Mouse (Mus musculus) ES-E14 (cell line): ENCODE results near the gene Aadac. TPM values are rescaled to one million over a fixed set of nuclear protein-coding genes. Genes with fewer than 3 reads are reported as not detected.

Experiments
- DNase-seq: peaks from one replicate; pipeline ENCODE4 v3.0.0-alpha.2; 2013; ENCODE audit warnings: low read depth, low spot score
- H3K27ac ChIP-seq: 2 replicates; pipeline ENCODE4 v1.5.1; 2012; ENCODE audit warnings: low read depth, mild to moderate bottlenecking, low read length, moderate library complexity, mixed read lengths; ENCODE audit not compliant: poor library complexity, insufficient read depth, severe bottlenecking
- H3K36me3 ChIP-seq: 2 replicates; pipeline ENCODE4 v1.6.1; 2012; ENCODE audit warnings: mild to moderate bottlenecking, low read length, moderate library complexity, mixed read lengths; ENCODE audit not compliant: control insufficient read depth, poor library complexity, insufficient read depth, severe bottlenecking
- H3K4me1 ChIP-seq, 2 experiments: fragments of 150-350 bp in 1 of 2; sonication (generic) in 1 of 2; 2 replicates each; pipeline ENCODE4 v1.6.1; 2012; ENCODE audit warnings: low read length in 2 of 2, mild to moderate bottlenecking in 1 of 2, mixed read lengths in 1 of 2; ENCODE audit not compliant: control insufficient read depth in 2 of 2, insufficient read depth in 2 of 2, poor library complexity in 1 of 2
- H3K4me3 ChIP-seq, 2 experiments: fragments of 150-350 bp in 1 of 2; sonication (generic) in 1 of 2; 2 replicates each; pipeline ENCODE4 v1.5.1; 2012; ENCODE audit warnings: low read length in 2 of 2, low read depth in 1 of 2, mild to moderate bottlenecking in 1 of 2, mixed read lengths in 1 of 2; ENCODE audit not compliant: insufficient read depth in 1 of 2, poor library complexity in 1 of 2, severe bottlenecking in 1 of 2
- H3K9ac ChIP-seq: 2 replicates; pipeline ENCODE4 v1.6.1; 2012; ENCODE audit warnings: low read depth, mild to moderate bottlenecking, low read length, mixed read lengths; ENCODE audit not compliant: poor library complexity, insufficient read depth, severe bottlenecking
- H3K9me3 ChIP-seq: fragments of 150-350 bp; sonication (generic); 2 replicates; pipeline ENCODE4 v1.6.1; 2012; ENCODE audit warnings: low read depth, mild to moderate bottlenecking, low read length; ENCODE audit not compliant: control insufficient read depth, insufficient read depth
- CHD2 ChIP-seq: IDR thresholded peaks from 2 replicates; pipeline ENCODE4 v1.6.1; 2014; ENCODE audit warnings: mild to moderate bottlenecking, low read depth, low read length, inconsistent platforms
- HCFC1 ChIP-seq: IDR thresholded peaks from 2 replicates; pipeline ENCODE4 v1.6.1; 2012; ENCODE audit warnings: low read length, inconsistent platforms, borderline replicate concordance; ENCODE audit not compliant: insufficient read depth
- MAFK ChIP-seq: IDR thresholded peaks from 2 replicates; pipeline ENCODE4 v1.6.1; 2014; ENCODE audit warnings: mild to moderate bottlenecking, low read depth, low read length, inconsistent platforms; ENCODE audit not compliant: insufficient read depth
- ZC3H11A ChIP-seq: IDR thresholded peaks from 2 replicates; pipeline ENCODE4 v1.6.1; 2012; ENCODE audit warnings: low read depth, mild to moderate bottlenecking, inconsistent platforms, low read length, borderline replicate concordance
- ZNF384 ChIP-seq: IDR thresholded peaks from 2 replicates; pipeline ENCODE4 v1.6.1; 2012; ENCODE audit warnings: low read depth, low read length, inconsistent platforms
- in situ Hi-C, 2 experiments: fragments of 600-800 bp; cut with MboI; formaldehyde crosslinking; loops; one replicate each; pipeline ENCODE4 v1.15.1; 2025; ENCODE audit warnings: low sequenced_read_pairs in 2 of 2, inconsistent platforms in 1 of 2; ENCODE audit not compliant: unreplicated experiment in 2 of 2
- total RNA-seq: library from RNA; depleted of rRNA; stranded (reverse); fragments of 300-350 nt; gene quantifications from 2 replicates; pipeline ENCODE4 v1.2.3, GENCODE M21; 2012; rRNA removed

Aadac gene
- total RNA-seq, 1 experiment, result not detected

GRCm38 (mm10) chr3:60078883-60079415 lies 53.4 kb downstream of the Aadac start:
- H3K9me3 ChIP-seq, result no peaks in the 10 kb centered on the region
- TF ChIP-seq HCFC1 (no peak), ZC3H11A (no peak), ZNF384 (no peak), MAFK (no peak), CHD2 (no peak)
- no peaks in the 10 kb centered on the region for H3K4me1 ChIP-seq
- H3K36me3 ChIP-seq, result no peaks in the 10 kb centered on the region
- no peak overlapping the region for H3K4me3 ChIP-seq
- no peak overlapping the region for H3K27ac ChIP-seq
- in situ Hi-C loops, result no loop called here
- no peak overlapping the region for H3K9ac ChIP-seq
- DNase-seq, result no peak

- Histone ChIP-seq H3K4me1 (no peaks in the 10 kb centered on the region), H3K9me3 (no peaks in the 10 kb centered on the region), H3K36me3 (no peaks in the 10 kb centered on the region), H3K27ac (no peak overlapping the region), H3K4me3 (no peak overlapping the region), H3K9ac (no peak overlapping the region)
- in situ Hi-C loops, result no loop called here
- DNase-seq, result no peak
- TF ChIP-seq ZC3H11A, result no peak
- TF ChIP-seq ZNF384, result no peak
- no peak for TF ChIP-seq HCFC1
- no peak for TF ChIP-seq CHD2
- no peak for TF ChIP-seq MAFK
Measured at GRCm38 (mm10) chr3:60080572-60080971, 55.1 kb downstream of the Aadac start.

- Histone ChIP-seq H3K9me3 (no peaks in the 10 kb centered on the region), H3K9ac (no peak within 1 kb of the TSS), H3K27ac (no peak within 1 kb of the TSS), H3K4me3 (no peak within 1 kb of the TSS), H3K4me1 (no peaks in the 10 kb centered on the region), H3K36me3 (no peaks in the 10 kb centered on the region)
- in situ Hi-C loops, result no loop called here
- DNase-seq, result no peak
- TF ChIP-seq CHD2 (no peak), ZNF384 (no peak), HCFC1 (no peak), MAFK (no peak), ZC3H11A (no peak)
Measured at GRCm38 (mm10) chr3:60081648-60082047, 56.1 kb downstream of the Aadac start, which contains the start of gene Sucnr1. Sucnr1 (plus strand) TSS chr3:60081869.

- in situ Hi-C loops, result no loop called here
- H3K9me3 ChIP-seq, result no peaks in the 10 kb centered on the region
- no peaks in the 10 kb centered on the region for H3K36me3 ChIP-seq
- no peak overlapping the region for H3K9ac ChIP-seq
- no peak overlapping the region for H3K4me3 ChIP-seq
- TF ChIP-seq HCFC1 (no peak), ZC3H11A (no peak), MAFK (no peak), CHD2 (no peak)
- no peaks in the 10 kb centered on the region for H3K4me1 ChIP-seq
- no peak for DNase-seq
- no peak overlapping the region for H3K27ac ChIP-seq
Measured at GRCm38 (mm10) chr3:60082746-60083145, 57.2 kb downstream of the Aadac start.

GRCm38 (mm10) chr3:60085729-60086128 lies 60.2 kb downstream of the Aadac start:
- Histone ChIP-seq H3K4me1 (no peaks in the 10 kb centered on the region), H3K4me3 (no peak overlapping the region), H3K9me3 (no peaks in the 10 kb centered on the region), H3K27ac (no peak overlapping the region), H3K9ac (no peak overlapping the region), H3K36me3 (no peaks in the 10 kb centered on the region)
- no peak for TF ChIP-seq HCFC1
- TF ChIP-seq ZC3H11A, result no peak
- no peak for TF ChIP-seq MAFK
- no peak for TF ChIP-seq CHD2
- TF ChIP-seq ZNF384, result no peak
- no peak for DNase-seq
- in situ Hi-C loops, result no loop called here

Other genes with a start within 250 kb of the Aadac start
- gene Gm8298, start 164.7 kb upstream of the Aadac start, total RNA-seq, result not detected in 2 replicates
- not detected in 2 replicates for gene C130079G13Rik, start 100.5 kb upstream of the Aadac start, total RNA-seq
- gene Aadacl2, start 19.0 kb upstream of the Aadac start, total RNA-seq, result 0.21 TPM in 1 of 2 replicates, not detected in the other
- gene Sucnr1, start 56.2 kb downstream of the Aadac start, total RNA-seq, result not detected in 2 replicates